Mouse (Mus musculus) megakaryocyte, embryonic 14.5 days (primary cell): ENCODE measurements around the gene Atp2b2.

Experiments used
- FLI1 ChIP-seq: IDR thresholded peaks from 2 replicates; pipeline ENCODE4 v1.6.1; 2012; ENCODE audit warnings: low read length, inconsistent platforms, mixed read lengths
- GATA1 ChIP-seq: IDR thresholded peaks from 3 replicates; pipeline ENCODE4 v1.6.1; 2012; ENCODE audit warnings: mixed read lengths, low read length, inconsistent platforms, borderline replicate concordance

- no peak for TF ChIP-seq GATA1
- TF ChIP-seq FLI1: no peak
Observed at GRCm38 (mm10) chr6:113865699-113866098, 176.7 kb downstream of the Atp2b2 start.
